Mouse (Mus musculus) myocyte (in vitro differentiated cells): ENCODE results near the gene Ube2f.

Source experiments
- E2F4 ChIP-seq: IDR thresholded peaks from one replicate; pipeline ENCODE4 v1.6.1; 2011; ENCODE audit warnings: mild to moderate bottlenecking, control low read depth, moderate library complexity; ENCODE audit not compliant: insufficient read depth
- MYOG ChIP-seq, 3 experiments: IDR thresholded peaks; one replicate each; pipeline ENCODE4 v1.6.1; 2011; ENCODE audit warnings: control low read depth in 2 of 3, low read depth in 2 of 3, mild to moderate bottlenecking in 2 of 3; ENCODE audit not compliant: insufficient read length in 2 of 3, control insufficient read depth in 1 of 3, insufficient read depth in 1 of 3
- POLR2A ChIP-seq: IDR thresholded peaks from one replicate; pipeline ENCODE4 v1.6.1; 2011; ENCODE audit warnings: low read depth, mild to moderate bottlenecking, control low read depth, moderate library complexity; ENCODE audit not compliant: insufficient read length

DNA sequence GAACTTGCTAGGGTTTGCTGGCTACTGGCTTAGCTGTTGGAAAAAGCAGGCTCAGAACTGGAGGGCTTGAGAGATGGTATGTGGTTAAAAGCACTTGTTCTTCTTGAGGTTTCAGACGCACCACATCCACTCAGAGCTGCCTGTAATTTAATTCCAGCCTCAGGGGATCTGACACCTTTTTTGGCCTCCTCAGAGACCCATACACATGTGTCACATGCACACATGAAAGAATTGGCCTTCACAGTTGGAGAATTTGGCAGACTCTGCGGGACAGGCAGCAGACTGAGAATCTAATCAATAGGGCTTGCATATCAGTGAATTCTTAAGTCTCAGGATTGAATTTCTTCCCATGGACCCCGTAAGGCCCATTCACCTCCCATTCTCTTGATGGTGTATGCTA is 49.0 kb upstream of the Ube2f start:
- TF ChIP-seq POLR2A (no peak), E2F4 (no peak), MYOG (IDR thresholded peaks at IDR 0.05; ENCODE audit: control insufficient read depth in 1 of 3, insufficient read depth in 1 of 3, insufficient read length in 2 of 3, low read depth in 2 of 3) (peak in 1 of 3 experiments; percentile 64)
